Mouse (Mus musculus) CH12.LX (cell line): ENCODE results near the gene Adamts20. TPM values are rescaled to one million over a fixed set of nuclear protein-coding genes. Genes with fewer than 3 reads are reported as not detected.

Experiments
- DNase-seq: peaks from one replicate; pipeline ENCODE4 v3.0.0-alpha.2; 2013; ENCODE audit errors: extremely low read depth
- H3K27ac ChIP-seq: 2 replicates; pipeline ENCODE4 v1.5.1; 2012; ENCODE audit warnings: low read depth, mild to moderate bottlenecking, control low read depth, moderate library complexity; ENCODE audit not compliant: insufficient read depth
- H3K27me3 ChIP-seq: replicated peaks from 2 replicates; pipeline ENCODE3; 2012; ENCODE audit warnings: inconsistent platforms
- H3K36me3 ChIP-seq, 2 experiments: replicated peaks in 1 of 2; 2 replicates each; pipeline versions ENCODE3 to v1.6.1; 2012; ENCODE audit warnings: inconsistent platforms in 1 of 2, low read length in 1 of 2, mild to moderate bottlenecking in 1 of 2, mixed read lengths in 1 of 2, moderate library complexity in 1 of 2; ENCODE audit not compliant: control insufficient read depth in 1 of 2, insufficient read depth in 1 of 2
- H3K4me1 ChIP-seq, 2 experiments: 2 replicates each; pipeline ENCODE4 v1.6.1; 2012; ENCODE audit warnings: inconsistent platforms in 1 of 2, moderate library complexity in 1 of 2; ENCODE audit not compliant: insufficient read depth in 2 of 2, control insufficient read depth in 1 of 2
- H3K4me2 ChIP-seq: 2 replicates; pipeline ENCODE4 v1.6.1; 2012; ENCODE audit warnings: low read depth, mild to moderate bottlenecking, control low read depth; ENCODE audit not compliant: poor library complexity, insufficient read depth, severe bottlenecking
- H3K4me3 ChIP-seq, 3 experiments: fragments of 150-350 bp in 1 of 3; sonication (generic) in 1 of 3; replicated peaks in 1 of 3; 2 replicates each; pipeline versions ENCODE3 to v1.5.1; 2011 to 2012; ENCODE audit warnings: low read depth in 2 of 3, low read length in 2 of 3, mild to moderate bottlenecking in 2 of 3, moderate library complexity in 2 of 3, control low read depth in 1 of 3, improper control_type of control experiment in 1 of 3, inconsistent platforms in 1 of 3, mixed read lengths in 1 of 3; ENCODE audit not compliant: poor library complexity in 1 of 3
- H3K79me2 ChIP-seq: replicated peaks from 2 replicates; pipeline ENCODE4 v1.6.1; 2012; ENCODE audit warnings: mild to moderate bottlenecking, moderate library complexity; ENCODE audit not compliant: control insufficient read depth, poor library complexity, insufficient read depth, severe bottlenecking; ENCODE audit errors: extremely low read depth
- H3K9ac ChIP-seq: 2 replicates; pipeline ENCODE4 v1.6.1; 2012; ENCODE audit warnings: low read depth, mild to moderate bottlenecking, control low read depth, moderate library complexity; ENCODE audit not compliant: insufficient read depth
- H3K9me3 ChIP-seq: replicated peaks from 2 replicates; pipeline ENCODE3; 2012; ENCODE audit warnings: low read length, inconsistent platforms, mixed read lengths
- BHLHE40 ChIP-seq: IDR thresholded peaks from 2 replicates; pipeline ENCODE4 v1.6.1; 2011; ENCODE audit warnings: mild to moderate bottlenecking, low read depth, low read length, improper control_type of control experiment
- CHD1 ChIP-seq: IDR thresholded peaks from 2 replicates; pipeline ENCODE4 v1.6.1; 2012; ENCODE audit warnings: low read depth, low read length, improper control_type of control experiment, inconsistent platforms
- CTCF ChIP-seq, 2 experiments: IDR thresholded peaks in 1 of 2; conservative IDR thresholded peaks in 1 of 2; 2 replicates each; pipeline ENCODE4 v1.5.1; 2011 to 2012; ENCODE audit warnings: low read depth in 2 of 2, low read length in 2 of 2, improper control_type of control experiment in 1 of 2, inconsistent platforms in 1 of 2, mild to moderate bottlenecking in 1 of 2, moderate library complexity in 1 of 2
- EP300 ChIP-seq: IDR thresholded peaks from 2 replicates; pipeline ENCODE4 v1.6.1; 2011; ENCODE audit warnings: low read length, improper control_type of control experiment
- GABPA ChIP-seq: IDR thresholded peaks from 2 replicates; pipeline ENCODE4 v1.6.1; 2012; ENCODE audit warnings: low read depth, low read length, improper control_type of control experiment, inconsistent platforms; ENCODE audit not compliant: insufficient replicate concordance
- HCFC1 ChIP-seq: IDR thresholded peaks from 2 replicates; pipeline ENCODE4 v1.6.1; 2012; ENCODE audit warnings: low read depth, mild to moderate bottlenecking, inconsistent platforms, low read length, improper control_type of control experiment
- IRF4 ChIP-seq: IDR thresholded peaks from 2 replicates; pipeline ENCODE4 v1.6.1; 2014; ENCODE audit warnings: low read depth, mild to moderate bottlenecking, inconsistent platforms, low read length, improper control_type of control experiment
- JUN ChIP-seq: IDR thresholded peaks from 2 replicates; pipeline ENCODE4 v1.6.1; 2011; ENCODE audit warnings: low read depth, mild to moderate bottlenecking, low read length, improper control_type of control experiment, moderate library complexity; ENCODE audit not compliant: insufficient read depth
- JUND ChIP-seq: conservative IDR thresholded peaks from 2 replicates; pipeline ENCODE4 v1.6.1; 2011; ENCODE audit warnings: low read depth, low read length, improper control_type of control experiment
- KAT2A ChIP-seq: IDR thresholded peaks from 2 replicates; pipeline ENCODE4 v1.6.1; 2012; ENCODE audit warnings: low read length, improper control_type of control experiment, inconsistent platforms; ENCODE audit not compliant: insufficient replicate concordance
- MAFK ChIP-seq: IDR thresholded peaks from 2 replicates; pipeline ENCODE4 v1.6.1; 2011; ENCODE audit warnings: low read length, improper control_type of control experiment; ENCODE audit not compliant: insufficient replicate concordance
- MAZ ChIP-seq: IDR thresholded peaks from 2 replicates; pipeline ENCODE4 v1.6.1; 2012; ENCODE audit warnings: low read depth, mild to moderate bottlenecking, inconsistent platforms, low read length, improper control_type of control experiment, moderate library complexity
- MYC ChIP-seq: IDR thresholded peaks from 2 replicates; pipeline ENCODE4 v1.6.1; 2011; ENCODE audit warnings: low read depth, mild to moderate bottlenecking, improper control_type of control experiment, low read length
- NELFE ChIP-seq: IDR thresholded peaks from 2 replicates; pipeline ENCODE4 v1.6.1; 2011; ENCODE audit warnings: low read depth, low read length, improper control_type of control experiment
- NRF1 ChIP-seq: IDR thresholded peaks from 2 replicates; pipeline ENCODE4 v1.6.1; 2014; ENCODE audit warnings: low read depth, mild to moderate bottlenecking, inconsistent platforms, low read length, improper control_type of control experiment, moderate library complexity
- PAX5 ChIP-seq: IDR thresholded peaks from 2 replicates; pipeline ENCODE4 v1.6.1; 2012; ENCODE audit warnings: low read length, inconsistent platforms, mixed read lengths
- SIN3A ChIP-seq: IDR thresholded peaks from 2 replicates; pipeline ENCODE4 v1.6.1; 2012; ENCODE audit warnings: low read length, improper control_type of control experiment, inconsistent platforms
- SMC3 ChIP-seq: IDR thresholded peaks from 2 replicates; pipeline ENCODE4 v1.6.1; 2011; ENCODE audit warnings: low read depth, low read length, improper control_type of control experiment
- TBP ChIP-seq: conservative IDR thresholded peaks from 2 replicates; pipeline ENCODE4 v1.6.1; 2011; ENCODE audit warnings: low read depth, low read length, improper control_type of control experiment
- TCF12 ChIP-seq: IDR thresholded peaks from 2 replicates; pipeline ENCODE4 v1.6.1; 2014; ENCODE audit warnings: low read depth, mild to moderate bottlenecking, inconsistent platforms, low read length, improper control_type of control experiment
- UBTF ChIP-seq: IDR thresholded peaks from 2 replicates; pipeline ENCODE4 v1.6.1; 2012; ENCODE audit warnings: low read depth, mild to moderate bottlenecking, inconsistent platforms, low read length, improper control_type of control experiment, moderate library complexity
- USF1 ChIP-seq: IDR thresholded peaks from 2 replicates; pipeline ENCODE4 v1.6.1; 2014; ENCODE audit warnings: low read depth, mild to moderate bottlenecking, inconsistent platforms, low read length, improper control_type of control experiment
- USF2 ChIP-seq: conservative IDR thresholded peaks from 2 replicates; pipeline ENCODE4 v1.6.1; 2011; ENCODE audit warnings: low read depth, low read length, improper control_type of control experiment
- ZKSCAN1 ChIP-seq: IDR thresholded peaks from 2 replicates; pipeline ENCODE4 v1.6.1; 2012; ENCODE audit warnings: low read depth, inconsistent platforms, low read length, improper control_type of control experiment, borderline replicate concordance
- ZNF384 ChIP-seq: IDR thresholded peaks from 2 replicates; pipeline ENCODE4 v1.6.1; 2012; ENCODE audit warnings: low read depth, low read length, improper control_type of control experiment, inconsistent platforms
- dilution Hi-C: fragments of 300-500 bp; cut with MboI; formaldehyde crosslinking; loops from 2 replicates; pipeline ENCODE4 v1.14.3; 2020; ENCODE audit warnings: low sequenced_read_pairs; ENCODE audit not compliant: extremely low pct_unique_long_range_greater_than_20kb, extremely low pct_ligation_motif_present
- in situ Hi-C: fragments of 300-500 bp; cut with MboI; formaldehyde crosslinking; loops from 3 replicates; pipeline ENCODE4 v1.14.3; 2019; ENCODE audit warnings: low sequenced_read_pairs, low pct_ligation_motif_present, low pct_unique_long_range_greater_than_20kb, mixed read lengths
- polyA plus RNA-seq: library from polyadenylated mRNA; unstranded; fragments of >175 nt; gene quantifications from 2 replicates; pipeline ENCODE4 v1.2.1, GENCODE M21; 2012; ENCODE audit warnings: low read depth; ENCODE audit not compliant: insufficient read length
- total RNA-seq, 2 experiments: library from RNA; depleted of rRNA; stranded (reverse); fragments of 300-350 nt in 1 of 2; fragments of >200 nt in 1 of 2; gene quantifications; 2 replicates each; pipeline ENCODE4 v1.2.3; 2012 to 2014

The Adamts20 gene
- total and polyA plus RNA-seq, 3 experiments = 0.37 to 1.5 (median 0.68) TPM

- no peak for TF ChIP-seq GABPA
- TF ChIP-seq CTCF (conservative IDR thresholded peaks at IDR 0.05 in 1 of 2, IDR thresholded peaks at IDR 0.05 in 1 of 2; ENCODE audit: low read depth in 2 of 2, low read length in 2 of 2) = peak; percentile 73 to 75
Measured at GRCm38 (mm10) chr15:94342365-94342764, 122.9 kb downstream of the Adamts20 start (continued).

- no peak overlapping the region for H3K4me2 ChIP-seq
- H3K9me3 ChIP-seq = no peaks in the 10 kb centered on the region
- no peak overlapping the region for H3K9ac ChIP-seq
- no peak overlapping the region for H3K4me3 ChIP-seq
- H3K4me1 ChIP-seq = no peaks in the 10 kb centered on the region
- in situ Hi-C loops (no loop called here), dilution Hi-C loops (no loop called here)
- no peaks in the 10 kb centered on the region for H3K79me2 ChIP-seq
- no peaks in the 10 kb centered on the region for H3K36me3 ChIP-seq
- TF ChIP-seq HCFC1 = no peak
- TF ChIP-seq MAZ = no peak
- no peak for TF ChIP-seq IRF4
- no peak for TF ChIP-seq MYC
- no peak for TF ChIP-seq CHD1
- TF ChIP-seq KAT2A = no peak
- no peak for TF ChIP-seq NRF1
- no peak for TF ChIP-seq TBP
- TF ChIP-seq BHLHE40 = no peak
- no peak for TF ChIP-seq TCF12
- no peak for TF ChIP-seq PAX5
- TF ChIP-seq ZNF384 = no peak
- no peak for TF ChIP-seq USF1
- no peak for TF ChIP-seq ZKSCAN1
- no peak for TF ChIP-seq CTCF (conservative IDR thresholded peaks at IDR 0.05 in 1 of 2, IDR thresholded peaks at IDR 0.05 in 1 of 2; ENCODE audit: low read depth in 2 of 2, low read length in 2 of 2)
- DNase-seq = no peak
- no peak overlapping the region for H3K27ac ChIP-seq
- H3K27me3 ChIP-seq = no peaks in the 10 kb centered on the region
Measured at GRCm38 (mm10) chr15:94339011-94339410, 126.2 kb downstream of the Adamts20 start.

GRCm38 (mm10) chr15:94334586-94334985 lies 130.6 kb downstream of the Adamts20 start:
- in situ Hi-C loops (no loop called here), dilution Hi-C loops (no loop called here)
- Histone ChIP-seq H3K9me3 (no peaks in the 10 kb centered on the region), H3K4me3 (no peak overlapping the region), H3K36me3 (no peaks in the 10 kb centered on the region), H3K9ac (no peak overlapping the region), H3K4me1 (no peaks in the 10 kb centered on the region), H3K27me3 (no peaks in the 10 kb centered on the region), H3K27ac (no peak overlapping the region), H3K4me2 (no peak overlapping the region), H3K79me2 (no peaks in the 10 kb centered on the region)
- TF ChIP-seq PAX5 = no peak
- no peak for TF ChIP-seq ZKSCAN1
- TF ChIP-seq NELFE = no peak
- no peak for TF ChIP-seq MAFK
- TF ChIP-seq MAZ = no peak
- TF ChIP-seq NRF1 = no peak
- no peak for TF ChIP-seq JUN
- TF ChIP-seq IRF4 = no peak
- no peak for TF ChIP-seq MYC
- TF ChIP-seq EP300 = no peak
- no peak for TF ChIP-seq USF2
- TF ChIP-seq SIN3A = no peak
- TF ChIP-seq SMC3 = no peak
- TF ChIP-seq JUND = no peak
- TF ChIP-seq GABPA = no peak
- TF ChIP-seq UBTF = no peak
- TF ChIP-seq TBP = no peak
- DNase-seq = no peak
